Mouse (Mus musculus) liver, postnatal 0 days (tissue): ENCODE results near the gene Pdzd2.

Source experiments
- CTCF ChIP-seq: sonication (generic); IDR thresholded peaks from 2 replicates; pipeline ENCODE4 v1.5.1; 2016; ENCODE audit warnings: antibody characterized with exemption, low read depth
- EP300 ChIP-seq: IDR thresholded peaks from 2 replicates; pipeline ENCODE4 v1.6.1; 2016; ENCODE audit warnings: antibody characterized with exemption, low read depth, mild to moderate bottlenecking

- no peak for TF ChIP-seq EP300
- no peak for TF ChIP-seq CTCF
Observed at GRCm38 (mm10) chr15:12321091-12321787, 418.5 kb downstream of the Pdzd2 start, which contains the start of gene Golph3.
